Mouse (Mus musculus) telencephalon, adult 2 months (tissue): Measurements from ENCODE around the gene Gstm3.
"Not testable (repeated sequence)": the region's sequence is repeated elsewhere in the genome, so short reads cannot be mapped to it uniquely, and the experiment has no call there.

Source experiments
- DNase-seq: peaks from one replicate; pipeline ENCODE4 v3.0.0-alpha.2; 2011; ENCODE audit warnings: low read depth, low spot score

Gene Gstm3

GRCm38 (mm10) chr3:107968724-107969395 lies at the start of gene Gstm3:
Gene Gstm3 (minus strand): TSS chr3:107969283.
- DNase-seq = no peak

- DNase-seq = no peak
These were observed 49.2 kb upstream of the Gstm3 start for GRCm38 (mm10) chr3:108018190-108018820.

GRCm38 (mm10) chr3:108017473-108018189 lies 48.5 kb upstream of the Gstm3 start, which contains the start of gene Gstm1:
Gene Gstm1 (minus strand): TSS chr3:108017973.
- peak; percentile 95 for DNase-seq

GRCm38 (mm10) chr3:108016468-108016867 lies 47.4 kb upstream of the Gstm3 start:
- DNase-seq = not testable (repeated sequence)

- DNase-seq = no peak
These were observed 45.9 kb upstream of the Gstm3 start for GRCm38 (mm10) chr3:108014974-108015346.

GRCm38 (mm10) chr3:108014098-108014973 lies 45.3 kb upstream of the Gstm3 start:
- DNase-seq = no peak

- peak; percentile 65 for DNase-seq
These were observed 44.3 kb upstream of the Gstm3 start for GRCm38 (mm10) chr3:108013331-108013871.

- no peak for DNase-seq
These were observed 42.5 kb upstream of the Gstm3 start for GRCm38 (mm10) chr3:108011558-108011957.

- no peak for DNase-seq
These were observed 41.2 kb upstream of the Gstm3 start for GRCm38 (mm10) chr3:108010286-108010685.

- no peak for DNase-seq
These were observed 32.9 kb upstream of the Gstm3 start for GRCm38 (mm10) chr3:108002021-108002420.

- no peak for DNase-seq
These were observed 30.4 kb upstream of the Gstm3 start for GRCm38 (mm10) chr3:107999491-107999890.

GRCm38 (mm10) chr3:107998591-107998990 lies 29.5 kb upstream of the Gstm3 start:
- no peak for DNase-seq

GRCm38 (mm10) chr3:107996576-107996975 lies 27.5 kb upstream of the Gstm3 start:
- DNase-seq = no peak

GRCm38 (mm10) chr3:107995974-107996373 lies 26.9 kb upstream of the Gstm3 start:
- not testable (repeated sequence) for DNase-seq

- DNase-seq = no peak
These were observed 17.0 kb upstream of the Gstm3 start, which contains the start of gene Gstm2 for GRCm38 (mm10) chr3:107986041-107986562. Gene Gstm2 (minus strand): TSS chr3:107986453.

GRCm38 (mm10) chr3:107985141-107985540 lies 16.1 kb upstream of the Gstm3 start:
- not testable (repeated sequence) for DNase-seq

GRCm38 (mm10) chr3:107984471-107984870 lies 15.4 kb upstream of the Gstm3 start:
- DNase-seq = no peak

- no peak for DNase-seq
These were observed 14.7 kb upstream of the Gstm3 start for GRCm38 (mm10) chr3:107983771-107984170.

- DNase-seq = no peak
These were observed 13.6 kb upstream of the Gstm3 start for GRCm38 (mm10) chr3:107982726-107983125.

GRCm38 (mm10) chr3:107981261-107981660 lies 12.2 kb upstream of the Gstm3 start:
- DNase-seq = no peak

GRCm38 (mm10) chr3:107977691-107978090 lies 8.6 kb upstream of the Gstm3 start:
- DNase-seq = no peak
